Mouse (Mus musculus) 3T3-L1 (cell line): ENCODE measurements at regions not wholly inside any gene's neighbourhood (a gene's known extent, or its start where the extent isn't known, plus 50 kb on each side); places are given as distances from the start of the nearest gene placed in this dataset.
"Not testable (repeated sequence)": the region's sequence is repeated elsewhere in the genome, so short reads cannot be mapped to it uniquely, and the experiment has no call there.

Experiments
- DNase-seq: peaks from one replicate; pipeline ENCODE4 v3.0.0-alpha.2; 2015; ENCODE audit warnings: low read depth, low spot score

DNA sequence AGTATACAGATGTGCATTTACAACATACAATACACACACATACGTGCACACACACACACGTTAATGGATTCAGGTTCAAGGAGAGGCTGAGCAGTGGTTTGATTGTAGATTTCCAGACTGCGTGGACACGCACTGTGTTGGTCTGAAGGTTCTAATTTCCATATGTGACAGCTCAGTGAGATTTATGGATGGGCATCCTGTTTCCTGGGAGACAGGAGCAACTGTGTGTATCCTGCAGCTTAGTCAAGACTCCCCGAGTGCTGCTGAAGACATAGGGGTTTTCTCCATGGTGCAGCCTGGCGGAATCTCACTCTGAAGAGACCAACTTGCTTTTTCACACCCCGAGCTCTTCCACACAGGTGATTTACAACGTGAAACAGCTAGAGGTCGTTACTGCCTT lies 119.3 kb upstream of the Foxk1 start:
- DNase-seq: no peak

DNA sequence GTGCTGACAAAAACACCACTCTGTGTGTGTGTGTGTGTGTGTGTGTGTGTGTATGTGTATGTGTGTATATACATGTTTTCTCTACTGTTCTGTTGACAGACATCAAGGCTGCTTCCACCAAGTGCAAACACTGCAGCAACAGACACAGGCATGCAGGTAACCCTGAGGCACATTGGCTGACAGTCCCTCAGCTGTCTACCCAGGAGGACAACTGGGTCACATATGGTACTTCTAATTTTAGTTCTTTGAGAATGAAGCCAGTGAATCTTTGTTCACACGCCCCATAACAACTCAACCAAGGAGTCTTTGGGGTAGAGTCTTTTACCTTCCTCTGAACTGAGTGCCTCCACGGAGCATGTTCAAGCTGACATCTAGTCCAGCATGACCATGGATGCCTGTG lies 113.3 kb upstream of the Foxk1 start:
- DNase-seq: no peak

DNA sequence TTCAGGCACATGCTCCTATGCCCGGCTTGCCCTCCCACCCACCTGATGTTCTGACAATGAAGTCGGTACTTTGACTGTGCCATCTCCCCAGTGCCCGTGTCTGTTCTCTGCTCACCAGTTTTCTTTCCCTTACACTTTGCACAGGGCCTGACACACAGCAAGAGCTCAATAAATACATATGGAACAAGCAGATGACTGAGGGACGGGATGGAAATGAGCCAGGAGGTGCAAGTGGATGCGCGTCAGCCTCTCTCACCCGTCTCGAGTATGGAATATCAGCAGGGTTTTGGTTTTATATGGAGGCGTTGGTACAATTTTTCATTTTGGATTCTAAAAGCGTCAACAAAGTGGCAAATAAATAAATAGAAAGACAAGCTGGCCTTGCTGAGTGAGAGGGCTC lies 109.8 kb upstream of the Foxk1 start:
- no peak for DNase-seq

DNA sequence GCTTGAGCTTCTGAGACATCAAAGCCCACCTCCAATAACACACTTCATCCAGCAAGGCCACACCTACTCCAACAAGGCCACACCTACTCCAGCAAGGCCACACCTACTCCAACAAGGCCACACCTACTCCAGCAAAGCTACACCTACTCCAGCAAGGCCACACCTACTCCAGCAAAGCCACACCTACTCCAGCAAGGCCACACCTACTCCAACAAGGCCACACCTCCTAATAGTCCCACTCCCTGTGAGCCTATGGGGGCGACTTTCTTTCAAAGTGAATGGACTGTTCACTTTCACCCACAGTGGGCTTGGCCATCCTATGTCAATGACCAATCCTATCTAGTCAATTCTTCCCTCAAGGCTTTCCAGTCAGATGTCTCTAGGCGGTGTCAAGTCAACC lies 104.9 kb upstream of the Foxk1 start:
- not testable (repeated sequence) for DNase-seq

DNA sequence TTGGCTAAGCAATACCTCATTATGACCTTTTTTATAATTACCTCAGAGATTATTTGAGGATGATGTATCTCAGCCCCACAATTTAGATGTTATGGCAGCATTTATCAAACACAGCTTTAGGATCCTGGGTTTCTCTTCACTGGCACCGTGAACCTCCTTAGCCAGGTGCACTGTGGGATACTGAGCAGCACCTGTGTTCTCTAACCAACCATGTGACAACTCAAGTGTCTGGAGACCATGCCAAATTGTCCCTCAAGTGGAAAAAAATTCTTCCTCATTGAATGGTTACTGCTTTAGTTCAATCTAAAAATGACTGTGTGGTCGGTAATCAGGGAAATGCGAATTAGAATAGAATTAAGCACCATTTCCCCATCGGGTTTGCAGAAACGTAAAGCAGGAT lies 101.7 kb upstream of the Foxk1 start:
- DNase-seq: no peak

DNA sequence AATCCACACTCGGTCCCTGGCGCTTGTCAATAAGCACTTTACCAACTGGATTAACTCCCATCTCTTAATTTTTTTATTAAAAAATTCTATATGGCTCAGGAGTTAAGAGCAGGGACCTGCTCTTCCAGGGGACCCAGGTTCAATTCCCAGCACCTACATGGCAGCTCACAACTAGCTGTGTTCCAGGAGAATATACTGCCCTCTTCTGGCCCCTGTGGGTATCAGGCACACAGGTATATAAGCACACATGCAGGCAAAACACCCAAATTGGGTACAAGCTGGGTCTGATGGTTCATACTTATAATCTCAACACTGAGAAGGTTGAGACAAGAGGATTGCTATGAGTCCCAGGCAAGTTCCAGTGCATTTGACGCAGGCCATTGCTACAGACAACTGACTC lies 92.8 kb upstream of the Foxk1 start:
- no peak for DNase-seq

DNA sequence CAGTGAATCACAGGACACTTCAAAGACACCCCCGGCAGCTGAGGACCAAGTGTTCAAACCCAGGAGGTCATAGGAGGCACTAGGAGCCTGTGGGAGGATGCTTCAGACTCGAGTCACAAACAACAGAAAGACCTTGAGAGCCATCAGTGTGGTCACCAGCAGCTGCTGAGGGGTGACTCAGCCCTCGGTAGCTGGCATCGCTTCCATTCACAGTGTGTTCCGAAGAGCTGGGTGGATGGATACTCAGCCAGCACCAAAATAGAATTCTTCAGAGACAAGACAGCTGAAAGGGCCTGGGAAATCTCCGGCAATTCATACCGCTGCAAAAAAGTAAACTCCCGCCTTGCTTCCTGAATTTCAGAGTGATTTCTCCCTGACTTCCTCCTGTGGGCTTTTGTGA lies 87.4 kb upstream of the Foxk1 start:
- DNase-seq: peak; percentile 69

DNA sequence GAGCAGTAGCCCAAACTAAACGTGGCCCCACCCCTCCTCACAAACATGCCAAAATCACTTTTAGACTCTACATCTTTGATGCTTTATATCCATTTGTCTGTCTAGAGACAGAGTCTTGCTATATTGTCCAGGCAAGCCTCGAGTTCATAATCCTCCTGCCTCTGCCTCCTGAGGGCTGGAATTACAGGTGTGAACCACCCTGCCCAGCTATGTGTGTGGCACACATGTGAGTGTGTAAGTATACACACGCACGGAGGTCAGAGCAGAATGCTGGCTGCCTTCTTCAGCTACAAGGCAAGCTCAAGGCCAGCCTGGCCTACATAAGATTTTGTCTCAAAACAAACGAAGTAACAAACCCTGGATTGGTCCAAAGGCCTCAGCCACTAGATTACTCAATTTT lies 86.8 kb upstream of the Foxk1 start:
- no peak for DNase-seq

DNA sequence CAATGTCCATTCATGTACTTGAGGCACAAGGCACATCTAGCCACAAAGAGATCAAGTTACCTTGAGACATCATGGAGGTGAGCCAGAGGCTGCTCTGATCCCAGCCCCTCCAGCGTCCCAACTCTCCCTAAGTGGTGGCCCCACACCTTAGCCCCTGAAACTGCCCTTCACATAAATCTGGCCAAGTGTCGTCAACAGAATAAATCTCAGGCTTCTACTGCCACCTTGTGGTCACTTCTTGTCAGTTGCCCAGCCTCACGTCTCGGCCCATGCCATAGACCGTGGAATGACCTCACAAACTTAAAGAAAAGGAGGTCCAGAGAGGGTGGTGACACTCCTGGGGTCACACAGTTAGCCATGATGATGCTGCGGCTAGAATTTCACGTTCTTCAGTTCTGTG lies 82.0 kb upstream of the Foxk1 start:
- DNase-seq: peak; percentile 87

DNA sequence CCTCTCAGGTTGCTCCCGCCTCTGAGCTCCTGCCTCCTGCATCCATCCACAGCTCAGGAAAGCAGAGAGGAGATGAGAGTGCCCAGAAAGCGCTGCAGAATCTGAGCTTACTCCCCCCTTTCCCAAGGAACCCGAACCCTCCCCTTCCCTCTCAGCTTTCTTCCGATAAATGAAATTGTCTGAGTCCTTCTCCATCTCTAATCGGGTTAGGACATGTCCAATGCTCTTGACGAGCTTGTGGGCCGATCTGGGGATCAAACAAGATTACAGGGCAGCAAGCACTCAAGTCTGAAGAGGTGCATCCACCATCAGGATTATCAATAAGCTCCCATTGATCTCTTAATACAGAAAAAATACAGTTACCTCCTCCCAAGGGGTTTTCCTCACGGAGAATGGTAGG lies 80.0 kb upstream of the Foxk1 start:
- no peak for DNase-seq

DNA sequence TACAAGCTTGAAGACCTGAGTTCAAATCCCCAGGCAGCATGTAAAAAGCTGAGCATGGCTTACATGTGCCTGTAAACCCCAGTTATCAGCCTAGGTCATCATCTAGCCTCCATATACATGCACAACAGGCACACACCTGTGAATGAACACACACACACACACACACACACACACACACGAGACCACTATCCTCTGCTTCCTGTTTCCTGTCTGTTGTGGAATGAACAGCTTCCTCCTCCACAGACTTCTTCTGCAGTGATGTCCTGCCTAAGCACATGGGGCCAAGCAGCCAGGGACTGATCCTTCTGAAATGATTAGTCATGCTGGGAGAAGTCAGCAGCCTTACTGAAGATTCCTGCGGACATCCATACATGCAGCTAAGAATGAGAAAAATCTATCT lies 76.4 kb upstream of the Foxk1 start:
- DNase-seq: no peak

DNA sequence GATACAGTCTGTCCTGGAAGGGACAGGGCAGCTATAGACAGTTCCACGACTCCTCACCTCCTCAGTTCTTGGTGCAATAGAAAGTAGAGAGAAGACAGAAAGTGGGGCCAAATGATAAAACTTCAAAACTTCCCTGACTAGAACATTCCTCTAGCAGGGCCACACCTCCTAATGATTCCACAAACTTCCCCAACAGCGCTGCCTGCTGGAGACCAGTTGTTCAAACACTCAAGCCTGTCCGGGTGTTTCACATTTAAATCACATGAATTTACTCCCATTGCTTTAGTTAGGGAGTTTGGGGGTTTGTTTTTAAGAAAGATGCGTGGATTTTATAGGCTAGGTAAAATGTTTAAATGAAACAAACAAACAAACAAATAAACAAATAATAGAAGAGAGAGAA lies 75.7 kb upstream of the Foxk1 start:
- peak; percentile 48 for DNase-seq

DNA sequence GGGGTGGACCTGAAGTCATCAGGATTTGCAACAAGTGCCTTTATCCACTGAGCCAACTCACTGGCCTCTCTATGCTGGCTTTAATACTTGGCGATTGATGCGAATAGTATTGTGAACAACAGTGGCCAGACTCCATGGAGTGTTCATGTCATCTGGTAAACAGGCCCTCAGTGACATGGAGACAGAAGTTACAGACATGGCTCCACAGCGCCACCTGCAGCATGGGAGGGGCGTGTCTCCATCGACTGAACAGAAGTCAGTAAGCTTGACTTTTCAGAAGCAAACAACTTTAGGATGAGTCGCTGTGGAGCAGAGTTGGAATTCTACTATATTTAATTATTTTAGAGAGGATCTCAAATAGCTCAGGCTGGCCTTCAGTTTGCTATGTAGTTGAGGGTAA lies 74.0 kb upstream of the Foxk1 start:
- peak; percentile 52 for DNase-seq

DNA sequence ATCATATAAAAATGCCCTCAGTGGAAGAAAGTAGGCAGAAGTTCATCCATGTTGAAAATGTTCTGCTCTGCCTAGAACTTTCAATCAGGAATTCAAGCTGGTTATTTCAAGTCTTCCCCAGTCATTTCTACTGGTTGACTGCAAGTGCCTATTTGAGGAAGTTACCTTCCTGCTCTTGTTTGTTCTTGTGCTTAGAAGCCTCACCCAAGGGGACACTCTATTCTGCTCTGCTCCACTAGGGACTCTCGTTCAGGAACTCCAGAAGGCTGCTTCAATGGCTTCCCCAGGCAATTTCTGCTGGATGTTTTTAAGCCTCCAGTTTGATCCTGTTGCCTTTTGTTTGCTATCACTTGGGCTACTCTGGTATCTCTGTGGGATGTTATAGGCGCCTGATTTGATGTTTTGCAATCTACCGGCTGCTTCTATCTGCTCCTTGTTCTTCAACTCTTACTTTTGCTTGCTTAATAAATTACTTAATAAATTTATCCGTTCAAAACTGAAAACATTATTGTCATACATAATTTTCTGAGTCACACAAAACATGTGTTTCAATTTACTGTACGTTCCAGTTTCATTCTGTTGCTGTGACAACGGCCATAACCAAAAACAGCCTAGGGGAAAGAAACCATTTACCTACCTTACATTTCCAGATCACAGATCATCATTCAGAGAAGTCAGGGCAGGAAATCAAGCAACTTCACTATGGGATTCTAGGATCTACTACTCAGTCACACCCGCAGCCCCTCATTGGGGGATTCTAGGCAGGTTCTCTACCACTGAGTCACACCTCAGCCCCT lies 71.4 kb upstream of the Foxk1 start:
- DNase-seq: peak; percentile 41

DNA sequence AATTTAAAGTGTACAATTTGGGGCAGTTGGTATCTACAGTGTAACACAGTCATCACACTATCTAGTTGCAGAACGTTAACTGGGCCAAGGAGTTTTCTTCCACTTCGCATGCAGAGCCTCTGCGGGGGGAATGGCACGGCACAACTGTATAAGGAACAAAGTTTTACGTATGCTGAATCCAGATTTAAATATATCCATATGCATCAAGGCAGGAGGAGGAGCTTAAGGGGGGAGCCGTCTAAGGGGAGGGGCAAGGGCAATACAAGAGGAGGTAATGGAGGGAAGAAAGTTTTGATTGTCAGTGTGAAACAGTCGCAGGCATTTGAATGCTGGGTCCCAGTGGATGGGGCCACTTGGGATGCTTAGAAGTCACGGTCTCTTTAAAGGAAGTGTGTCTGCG lies 68.6 kb upstream of the Foxk1 start:
- no peak for DNase-seq

DNA sequence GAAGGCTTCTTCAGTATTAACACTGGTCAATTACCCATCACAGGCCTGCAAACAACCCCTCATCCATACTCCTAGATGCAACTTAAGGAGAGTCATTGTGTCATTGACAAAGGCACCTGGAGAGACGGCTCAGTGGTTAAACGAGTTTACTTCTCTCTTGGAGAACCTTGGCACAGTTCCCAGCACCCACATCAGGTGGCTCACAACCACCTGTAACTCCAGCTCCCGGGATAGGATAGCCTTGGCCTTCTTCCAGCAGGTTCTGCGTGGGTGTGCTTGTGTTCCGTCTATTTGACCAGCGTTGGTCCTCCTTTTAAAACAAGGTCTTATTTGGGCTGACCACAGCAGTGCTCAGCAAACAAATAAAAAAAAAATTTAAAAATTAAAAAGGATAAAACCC lies 63.9 kb upstream of the Foxk1 start:
- no peak for DNase-seq

DNA sequence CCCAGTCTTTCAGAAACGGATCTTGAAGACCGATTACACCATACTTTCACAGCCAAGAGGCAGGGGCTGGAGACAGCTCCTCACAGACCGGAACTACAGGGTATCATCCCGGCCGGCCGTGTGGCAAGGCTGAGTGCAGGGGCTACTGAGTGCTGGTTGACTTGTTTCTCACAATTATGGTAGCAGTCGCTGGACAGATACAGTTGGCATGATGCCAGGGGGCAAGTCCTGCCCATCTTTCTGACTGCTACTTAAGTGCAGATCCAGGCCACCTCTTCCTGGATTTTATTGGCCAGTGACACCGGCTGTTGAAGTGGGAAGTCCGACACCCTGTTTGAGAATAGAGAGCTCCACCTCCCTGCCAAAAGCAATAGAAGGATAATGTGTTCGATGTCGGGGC lies 63.2 kb upstream of the Foxk1 start:
- DNase-seq: no peak

DNA sequence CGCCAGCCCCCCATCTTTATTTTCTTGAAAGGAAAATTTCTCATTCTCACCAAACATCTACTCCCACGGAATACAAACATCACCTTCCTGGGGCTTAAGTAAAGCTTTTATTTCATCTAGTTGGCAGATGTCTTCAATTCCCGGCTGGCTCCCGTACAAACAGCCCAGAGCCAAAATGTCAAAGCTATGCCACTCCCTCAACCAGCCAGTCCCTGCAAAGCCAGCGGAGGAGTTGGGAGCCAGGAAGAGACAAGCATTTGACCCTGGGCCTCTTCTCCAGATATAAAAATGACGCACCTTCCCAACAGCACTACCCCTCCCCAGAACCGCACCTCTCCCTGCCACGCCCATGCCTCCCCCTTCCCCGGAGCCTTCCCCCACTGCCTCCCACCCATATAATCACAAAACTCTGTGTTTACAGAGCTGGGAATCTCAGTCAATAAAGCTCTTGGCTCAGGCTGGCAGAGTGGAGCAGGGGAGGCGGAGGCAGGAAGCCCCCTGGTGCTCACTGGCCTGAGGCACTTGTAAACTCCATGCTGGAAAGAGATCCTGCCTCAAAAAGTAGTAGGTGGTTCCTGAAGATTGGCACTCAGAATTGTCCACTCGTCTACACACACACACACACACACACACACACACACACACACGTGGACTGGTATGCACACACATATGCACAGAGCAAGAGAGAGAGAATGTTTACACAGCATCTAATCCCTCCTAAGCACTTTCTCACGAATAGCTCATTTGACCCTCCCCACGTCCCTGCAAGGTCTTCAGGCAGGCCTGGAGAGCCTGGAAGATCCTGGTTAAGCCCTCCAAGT lies 60.9 kb upstream of the Foxk1 start:
- DNase-seq: peak; percentile 49

DNA sequence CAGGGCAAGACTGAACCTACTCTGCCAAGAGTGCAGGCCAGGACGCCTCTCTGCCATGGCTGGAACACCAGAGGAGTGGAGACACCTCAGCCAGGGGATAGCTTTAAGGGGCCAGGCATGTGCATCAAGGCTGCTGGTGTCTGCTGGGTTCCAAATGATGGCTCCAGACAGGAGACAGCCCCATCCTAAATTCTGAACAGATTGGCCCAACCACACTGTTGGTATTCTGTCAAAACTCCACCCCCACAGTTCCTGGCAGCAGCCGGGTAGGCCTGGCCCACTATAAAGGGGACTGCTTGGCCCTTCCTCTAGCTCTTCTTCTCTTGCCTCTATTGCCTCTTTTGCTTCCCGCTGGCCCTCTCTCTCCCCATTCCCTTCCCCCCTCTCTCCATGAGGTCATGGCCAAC lies 60.3 kb upstream of the Foxk1 start:
- DNase-seq: no peak

DNA sequence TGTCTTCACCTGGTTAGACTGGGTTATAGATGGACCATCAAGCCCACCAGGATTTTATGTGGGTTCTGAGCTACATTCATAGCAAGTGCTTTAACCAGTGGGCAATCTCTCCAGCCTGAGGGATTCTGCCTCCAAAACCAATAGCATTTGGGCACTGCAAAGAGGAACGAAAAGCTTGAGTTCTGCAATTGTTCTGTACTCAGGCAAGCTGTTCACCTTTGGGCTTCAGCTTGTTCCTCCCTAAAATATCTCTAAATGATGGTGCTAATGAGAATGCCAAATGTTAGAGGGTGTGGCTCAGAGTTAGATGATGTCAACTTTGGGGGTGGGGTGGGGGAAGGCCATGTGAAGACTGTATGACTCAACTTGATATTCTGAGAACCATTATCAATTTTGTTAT lies 54.8 kb upstream of the Foxk1 start:
- DNase-seq: no peak

DNA sequence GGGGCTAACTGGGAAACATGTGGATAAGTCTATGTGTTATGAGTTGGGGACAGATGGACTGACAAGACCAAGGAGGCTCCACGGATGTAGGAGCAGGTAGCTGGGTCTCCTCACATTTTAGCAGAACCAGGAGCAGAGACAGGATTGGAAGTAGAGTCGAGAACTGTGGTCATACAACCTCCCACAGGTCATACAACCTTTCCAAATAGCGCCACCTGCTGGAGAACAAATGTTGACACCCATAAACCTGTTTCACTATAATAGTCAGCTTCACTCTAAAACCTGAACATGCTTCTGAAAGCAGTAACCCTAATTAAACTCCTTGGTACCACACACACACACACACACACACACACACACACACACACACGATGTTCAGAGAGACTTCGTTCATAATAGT lies 50.7 kb upstream of the Foxk1 start:
- peak; percentile 37 for DNase-seq
